Mouse (Mus musculus) fibroblast of lung, adult 2 months (primary cell): ENCODE measurements around the gene Far2.

ENCODE experiments used
- DNase-seq: peaks from one replicate; pipeline ENCODE4 v3.0.0-alpha.2; 2011; ENCODE audit warnings: low read depth

Gene Far2

GRCm38 (mm10) chr6:148046881-148047649, at the start of gene Far2:
Gene Far2 (plus strand): TSS chr6:148047259.
- no peak for DNase-seq

GRCm38 (mm10) chr6:148000483-148000882, 46.6 kb upstream of the Far2 start:
- DNase-seq: no peak

- DNase-seq: no peak
Observed at GRCm38 (mm10) chr6:148001071-148001470, 46.0 kb upstream of the Far2 start.

GRCm38 (mm10) chr6:148006118-148006837, 40.8 kb upstream of the Far2 start:
- no peak for DNase-seq

- no peak for DNase-seq
Observed at GRCm38 (mm10) chr6:148040759-148041158, 6.3 kb upstream of the Far2 start.

- DNase-seq: no peak
Observed at GRCm38 (mm10) chr6:148047650-148047988, 560 bp downstream of the Far2 start.

- no peak for DNase-seq
Observed at GRCm38 (mm10) chr6:148063131-148063530, 16.1 kb downstream of the Far2 start.

GRCm38 (mm10) chr6:148066267-148066666, 19.2 kb downstream of the Far2 start:
- no peak for DNase-seq

GRCm38 (mm10) chr6:148068786-148069185, 21.7 kb downstream of the Far2 start:
- DNase-seq: no peak

GRCm38 (mm10) chr6:148073599-148073998, 26.5 kb downstream of the Far2 start:
- DNase-seq: no peak

- no peak for DNase-seq
Observed at GRCm38 (mm10) chr6:148074211-148074864, 27.3 kb downstream of the Far2 start.

- DNase-seq: no peak
Observed at GRCm38 (mm10) chr6:148083864-148084263, 36.8 kb downstream of the Far2 start.

- no peak for DNase-seq
Observed at GRCm38 (mm10) chr6:148084403-148084802, 37.3 kb downstream of the Far2 start.

GRCm38 (mm10) chr6:148097039-148097438, 50.0 kb downstream of the Far2 start:
- DNase-seq: no peak

GRCm38 (mm10) chr6:148101977-148102376, 54.9 kb downstream of the Far2 start:
- no peak for DNase-seq

- DNase-seq: no peak
Observed at GRCm38 (mm10) chr6:148102434-148102833, 55.4 kb downstream of the Far2 start.

- no peak for DNase-seq
Observed at GRCm38 (mm10) chr6:148104212-148104611, 57.2 kb downstream of the Far2 start.

- DNase-seq: no peak
Observed at GRCm38 (mm10) chr6:148105722-148106268, 58.7 kb downstream of the Far2 start.

- DNase-seq: no peak
Observed at GRCm38 (mm10) chr6:148108741-148109472, 61.8 kb downstream of the Far2 start.

GRCm38 (mm10) chr6:148110996-148111633, 64.1 kb downstream of the Far2 start:
- no peak for DNase-seq

GRCm38 (mm10) chr6:148116371-148116770, 69.3 kb downstream of the Far2 start:
- no peak for DNase-seq

GRCm38 (mm10) chr6:148116907-148117306, 69.8 kb downstream of the Far2 start:
- no peak for DNase-seq
